Mouse (Mus musculus) embryonic facial prominence, embryonic 11.5 days (tissue): Measurements from ENCODE around the gene Gm37419. TPM values are rescaled to one million over a fixed set of nuclear protein-coding genes. Genes with fewer than 3 reads are reported as not detected.

ENCODE experiments used
- ATAC-seq: fragments of 200-750 bp; cut with Nextera tagmentation; replicated peaks from 2 replicates; pipeline ENCODE4 v1.8.0; 2017; ENCODE audit warnings: low read depth; ENCODE audit not compliant: insufficient number of reproducible peaks, low FRiP score, low TSS enrichment
- DNase-seq: peaks from one replicate; pipeline ENCODE4 v3.0.0-alpha.2; 2015; ENCODE audit warnings: low spot score
- H3K27ac ChIP-seq: fragments of 300-500 bp; sonication (generic); replicated peaks from 2 replicates; pipeline ENCODE4 v1.5.1; 2014; ENCODE audit warnings: mild to moderate bottlenecking, low read depth, low read length, control low read depth
- H3K27me3 ChIP-seq: fragments of 300-500 bp; sonication (generic); 2 replicates; pipeline ENCODE4 v1.6.1; 2014; ENCODE audit warnings: mild to moderate bottlenecking, low read length, moderate library complexity, mixed read lengths; ENCODE audit not compliant: control insufficient read depth, insufficient read depth
- H3K36me3 ChIP-seq: fragments of 300-500 bp; sonication (generic); replicated peaks from 2 replicates; pipeline ENCODE4 v1.6.1; 2014; ENCODE audit warnings: low read depth, mild to moderate bottlenecking, low read length, moderate library complexity, mixed read lengths; ENCODE audit not compliant: control insufficient read depth, insufficient read depth
- H3K4me1 ChIP-seq: fragments of 300-500 bp; sonication (generic); 2 replicates; pipeline ENCODE4 v1.6.1; 2014; ENCODE audit warnings: low read length, mixed read lengths; ENCODE audit not compliant: control insufficient read depth, insufficient read depth
- H3K4me2 ChIP-seq: fragments of 300-500 bp; sonication (generic); 2 replicates; pipeline ENCODE4 v1.6.1; 2014; ENCODE audit warnings: low read depth, mild to moderate bottlenecking, control low read depth, low read length, moderate library complexity
- H3K4me3 ChIP-seq: fragments of 300-500 bp; sonication (generic); 2 replicates; pipeline ENCODE4 v1.5.1; 2014; ENCODE audit warnings: low read depth, low read length, control low read depth
- H3K9ac ChIP-seq: fragments of 300-500 bp; sonication (generic); replicated peaks from 2 replicates; pipeline ENCODE4 v1.6.1; 2014; ENCODE audit warnings: mild to moderate bottlenecking, control low read depth, low read length
- H3K9me3 ChIP-seq: fragments of 300-500 bp; sonication (generic); replicated peaks from 2 replicates; pipeline ENCODE4 v1.6.1; 2016; ENCODE audit warnings: mild to moderate bottlenecking, low read length, inconsistent platforms, mixed read lengths; ENCODE audit not compliant: control insufficient read depth
- WGBS: fragments of 180-500 bp; shearing (Covaris S2); extraction: QIAGEN DNeasy Blood & Tissue Kit; methylation state at CpG from one replicate; pipeline ENCODE4 v1.1.7; 2014; 5-methylcytosine and 5-hydroxymethylcytosine counted together
- polyA plus RNA-seq: library from polyadenylated mRNA; unstranded; fragments of >200 nt; fragmentation: Nextera tagmentation; extraction: Ambion mirVana; gene quantifications from 2 replicates; pipeline ENCODE4 v1.2.1, GENCODE M21; 2014

The Gm37419 gene
- polyA plus RNA-seq: not detected in 2 replicates

DNA sequence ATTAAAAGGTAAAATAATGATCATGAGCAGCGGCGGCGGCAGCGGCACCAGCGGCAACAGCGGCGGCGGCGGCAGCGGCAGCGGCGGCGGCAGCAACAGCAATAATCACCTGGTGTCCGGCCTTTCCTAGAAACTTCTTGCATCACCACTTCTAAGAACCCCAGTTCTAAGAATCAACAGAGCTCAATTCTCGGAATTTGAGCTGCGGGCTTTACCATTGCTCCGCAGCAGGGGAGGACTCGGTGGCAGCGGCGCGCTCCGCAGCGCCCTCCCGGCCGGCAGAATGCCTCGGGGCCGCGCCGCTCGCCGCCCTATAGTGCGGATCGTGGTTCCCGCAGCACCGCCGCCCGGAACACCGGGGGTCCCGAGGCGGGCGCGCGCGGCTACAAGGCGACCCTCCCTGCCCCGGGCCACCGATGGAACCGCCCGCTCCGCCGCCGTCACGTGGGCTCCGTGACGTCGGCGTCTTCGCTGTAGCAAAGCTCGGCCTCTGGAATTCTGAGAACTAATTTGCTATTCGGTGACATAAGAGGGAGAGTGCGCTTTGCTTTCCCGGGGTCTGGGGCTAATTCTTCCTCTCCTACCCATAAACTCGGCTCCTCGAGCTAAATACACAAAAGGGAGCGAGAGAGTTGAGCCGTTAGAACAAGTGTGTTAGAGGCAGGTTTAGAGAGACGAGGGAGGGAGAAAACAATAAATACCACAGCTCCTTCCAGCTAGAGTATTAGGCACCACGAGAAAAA is at the start of gene Gm37419, which contains the start of gene Bcl6:
Gene Gm37419 (plus strand): TSS at position 17 of the 743 bp plus-strand sequence.
Gene Bcl6 (minus strand): TSS at position 387 of the 743 bp plus-strand sequence.
- WGBS: under 1% methylated on average over 68 of the region's 68 CpGs
- no peaks in the 10 kb centered on the region for H3K9me3 ChIP-seq
- H3K4me1 ChIP-seq: peaks cover 2% of the 10 kb centered on the region; the same call in 1 of the 2 replicates
- H3K4me2 ChIP-seq: peak within 1 kb of the TSS; percentile 97
- no peaks in the 10 kb centered on the region for H3K36me3 ChIP-seq
- DNase-seq (peak; percentile 92), ATAC-seq (peak; percentile 81)
- peak within 1 kb of the TSS; percentile 96 for H3K27ac ChIP-seq
- H3K27me3 ChIP-seq: peaks cover 5% of the 10 kb centered on the region
- peak within 1 kb of the TSS; percentile 76 for H3K9ac ChIP-seq
- peak within 1 kb of the TSS; percentile 61 for H3K4me3 ChIP-seq

DNA sequence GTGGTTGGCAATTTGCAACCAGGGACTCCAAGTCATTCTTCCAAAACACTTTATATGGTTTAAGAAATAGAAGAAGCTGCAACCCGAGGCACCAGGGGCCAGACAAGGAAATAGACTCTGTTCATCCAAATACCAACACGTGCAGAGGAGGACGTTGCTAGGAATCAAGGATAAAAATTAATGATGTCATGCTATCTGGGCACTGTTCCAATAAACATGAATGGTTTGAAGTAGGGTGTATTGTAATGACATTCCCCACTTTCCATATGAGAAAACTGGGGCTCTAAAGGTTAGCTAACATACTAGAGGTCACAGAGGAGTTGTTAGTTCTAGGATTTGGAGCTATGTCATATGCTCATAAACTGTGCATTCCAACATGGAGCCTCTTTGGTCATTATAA is 43.5 kb upstream of the Gm37419 start:
- WGBS: 72% methylated on average over 3 of the region's 3 CpGs
- no peak overlapping the region for H3K27ac ChIP-seq
- no peaks in the 10 kb centered on the region for H3K4me1 ChIP-seq
- H3K27me3 ChIP-seq: no peaks in the 10 kb centered on the region
- DNase-seq (no peak), ATAC-seq (no peak)
- H3K4me2 ChIP-seq: no peak overlapping the region
- H3K9me3 ChIP-seq: no peaks in the 10 kb centered on the region
- H3K4me3 ChIP-seq: no peak overlapping the region
- no peaks in the 10 kb centered on the region for H3K36me3 ChIP-seq
- no peak overlapping the region for H3K9ac ChIP-seq

DNA sequence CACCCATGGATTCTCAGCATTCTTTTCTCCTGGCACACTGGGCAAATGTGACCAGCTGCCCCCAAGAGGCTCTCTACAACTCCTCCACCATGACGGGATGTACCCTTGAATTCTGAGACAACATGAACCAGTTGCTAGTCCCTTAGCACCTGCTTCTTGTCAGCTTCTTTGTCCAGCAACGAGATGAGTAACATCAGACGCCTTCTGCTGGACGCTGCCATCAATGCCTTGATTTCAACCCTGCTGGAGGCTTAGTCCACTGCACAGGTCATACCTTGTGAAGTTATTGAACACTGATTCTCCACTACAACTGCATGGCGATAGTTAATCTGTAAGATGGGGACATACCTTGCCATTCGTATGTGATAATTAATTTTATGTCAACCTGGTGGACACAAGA is 40.6 kb upstream of the Gm37419 start:
- no peak for DNase-seq
- WGBS: 86% methylated on average over 6 of the region's 6 CpGs
- no peak for ATAC-seq

DNA sequence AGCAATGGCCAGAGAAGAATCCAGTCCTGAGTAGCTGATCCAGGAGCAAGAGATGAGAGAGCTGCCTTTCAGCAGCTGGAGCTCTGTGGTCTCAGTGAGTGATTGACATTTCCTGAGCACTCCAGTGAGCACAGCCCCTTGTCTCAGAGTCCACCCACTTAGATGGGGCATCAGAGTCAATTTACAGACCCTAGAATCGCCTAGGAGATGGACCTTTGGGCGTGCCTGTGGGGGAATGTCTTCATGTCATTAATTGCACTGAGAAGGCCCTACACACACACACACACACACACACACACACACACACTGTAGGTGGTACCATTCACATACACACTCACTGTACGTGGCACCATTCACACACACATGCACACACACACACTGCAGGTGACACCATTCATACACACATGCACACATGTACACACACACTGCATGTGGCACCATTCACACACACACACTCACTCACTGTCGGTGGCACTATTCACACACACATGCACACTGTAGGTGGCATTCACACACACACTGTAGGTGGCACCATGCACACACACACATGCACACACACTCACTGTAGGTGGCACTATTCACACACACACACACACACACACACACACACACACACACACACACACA is 36.1 kb upstream of the Gm37419 start:
- H3K9ac ChIP-seq: no peak overlapping the region
- H3K27ac ChIP-seq: no peak overlapping the region
- no peaks in the 10 kb centered on the region for H3K27me3 ChIP-seq
- no peaks in the 10 kb centered on the region for H3K4me1 ChIP-seq
- DNase-seq (no peak), ATAC-seq (peak; percentile 62; the same call in 1 of the 2 replicates)
- WGBS: 70% methylated on average over 4 of the region's 4 CpGs
- no peaks in the 10 kb centered on the region for H3K9me3 ChIP-seq
- no peaks in the 10 kb centered on the region for H3K36me3 ChIP-seq
- no peak overlapping the region for H3K4me3 ChIP-seq
- no peak overlapping the region for H3K4me2 ChIP-seq

More for the DNA sequence above, 40.6 kb upstream of the Gm37419 start:
- Histone ChIP-seq H3K27ac (no peak overlapping the region), H3K9ac (no peak overlapping the region), H3K4me2 (no peak overlapping the region), H3K27me3 (no peaks in the 10 kb centered on the region), H3K4me1 (no peaks in the 10 kb centered on the region), H3K9me3 (no peaks in the 10 kb centered on the region), H3K36me3 (no peaks in the 10 kb centered on the region), H3K4me3 (no peak overlapping the region)

DNA sequence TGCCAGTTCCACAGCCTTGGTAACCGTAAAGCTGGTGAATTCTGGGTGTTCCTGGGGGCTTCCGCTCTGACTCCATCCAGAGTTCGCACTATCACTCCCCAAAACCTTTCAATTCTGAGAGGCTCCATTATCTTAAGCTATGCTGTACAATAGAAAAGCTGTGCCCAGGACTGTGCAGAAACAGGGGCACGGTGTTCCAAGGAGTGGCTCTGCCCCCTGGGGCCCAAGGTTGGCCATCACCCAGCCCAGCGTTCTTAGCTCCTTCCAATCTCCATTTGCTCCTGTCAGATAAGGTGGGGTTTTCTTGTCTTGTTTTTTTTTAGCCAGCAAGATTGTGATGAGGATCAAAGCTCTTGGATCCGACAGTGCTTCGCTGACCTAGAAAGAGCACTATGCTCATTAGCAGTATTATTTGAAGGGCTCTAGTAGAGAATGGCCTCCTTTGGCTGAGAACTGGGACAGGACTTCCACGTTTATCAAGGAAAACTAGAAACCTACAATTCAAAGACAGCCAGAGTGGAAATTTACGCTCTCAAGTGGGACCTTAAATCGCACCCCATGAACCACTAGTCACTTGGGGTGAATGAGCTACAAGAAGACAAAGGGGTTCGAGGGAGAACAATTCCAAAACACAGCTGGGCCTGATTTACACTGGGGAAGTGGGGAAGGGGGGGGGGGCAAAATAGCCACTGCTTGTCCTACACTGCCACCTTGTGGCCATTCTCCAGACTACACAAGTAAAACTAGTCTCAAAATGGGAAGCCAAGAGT is 34.9 kb upstream of the Gm37419 start:
- Histone ChIP-seq H3K9me3 (no peaks in the 10 kb centered on the region), H3K4me1 (no peaks in the 10 kb centered on the region), H3K4me2 (no peak overlapping the region), H3K36me3 (no peaks in the 10 kb centered on the region), H3K27me3 (no peaks in the 10 kb centered on the region), H3K9ac (no peak overlapping the region), H3K4me3 (no peak overlapping the region), H3K27ac (no peak overlapping the region)
- no peak for ATAC-seq
- WGBS: 49% methylated on average over 11 of the region's 11 CpGs
- peak; percentile 87 for DNase-seq

DNA sequence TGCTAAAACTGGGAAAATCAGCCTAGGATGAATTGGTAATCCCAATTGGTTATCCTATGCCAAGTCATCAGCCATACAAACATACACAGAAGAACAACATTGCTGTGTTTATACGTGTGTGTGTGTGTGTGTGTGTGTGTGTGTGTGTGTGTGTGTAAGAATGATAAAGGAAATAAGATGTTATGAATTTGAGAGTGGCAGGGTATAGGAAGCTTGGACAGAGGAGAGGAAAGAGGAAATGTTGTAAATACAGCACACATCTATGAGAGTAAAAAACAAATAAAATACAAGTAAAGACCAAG is 34.4 kb upstream of the Gm37419 start:
- H3K9me3 ChIP-seq: no peaks in the 10 kb centered on the region
- no peak overlapping the region for H3K4me3 ChIP-seq
- no peaks in the 10 kb centered on the region for H3K4me1 ChIP-seq
- no peak overlapping the region for H3K4me2 ChIP-seq
- no peak overlapping the region for H3K9ac ChIP-seq
- H3K27ac ChIP-seq: no peak overlapping the region
- no peak for ATAC-seq
- 20% methylated on average over 1 of the region's 1 CpGs for WGBS
- no peaks in the 10 kb centered on the region for H3K27me3 ChIP-seq
- DNase-seq: no peak
- no peaks in the 10 kb centered on the region for H3K36me3 ChIP-seq

DNA sequence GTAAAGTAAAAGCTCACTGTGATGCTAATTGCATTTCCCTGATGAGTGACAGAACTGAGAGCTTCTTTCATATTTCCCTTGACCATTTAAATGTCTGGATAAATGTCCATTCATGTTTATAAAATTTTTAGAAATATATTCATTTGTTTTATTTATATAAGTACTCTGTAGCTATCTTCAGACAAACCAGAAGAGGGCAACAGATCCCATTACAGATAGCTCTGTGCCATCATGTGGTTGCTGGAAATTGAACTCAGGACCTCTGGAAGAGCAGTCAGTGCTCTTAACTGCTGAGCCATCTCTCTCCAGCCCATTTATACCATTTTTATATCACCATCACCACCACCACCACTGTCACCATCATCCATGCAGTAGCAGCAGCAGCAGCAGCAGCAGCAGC is 29.3 kb upstream of the Gm37419 start:
- DNase-seq: no peak
- no peak overlapping the region for H3K4me2 ChIP-seq
- H3K9me3 ChIP-seq: no peaks in the 10 kb centered on the region
- H3K4me3 ChIP-seq: no peak overlapping the region
- no peak overlapping the region for H3K27ac ChIP-seq
- no peak overlapping the region for H3K9ac ChIP-seq
- no peak for ATAC-seq
- no peaks in the 10 kb centered on the region for H3K4me1 ChIP-seq
- no peaks in the 10 kb centered on the region for H3K27me3 ChIP-seq
- H3K36me3 ChIP-seq: no peaks in the 10 kb centered on the region

DNA sequence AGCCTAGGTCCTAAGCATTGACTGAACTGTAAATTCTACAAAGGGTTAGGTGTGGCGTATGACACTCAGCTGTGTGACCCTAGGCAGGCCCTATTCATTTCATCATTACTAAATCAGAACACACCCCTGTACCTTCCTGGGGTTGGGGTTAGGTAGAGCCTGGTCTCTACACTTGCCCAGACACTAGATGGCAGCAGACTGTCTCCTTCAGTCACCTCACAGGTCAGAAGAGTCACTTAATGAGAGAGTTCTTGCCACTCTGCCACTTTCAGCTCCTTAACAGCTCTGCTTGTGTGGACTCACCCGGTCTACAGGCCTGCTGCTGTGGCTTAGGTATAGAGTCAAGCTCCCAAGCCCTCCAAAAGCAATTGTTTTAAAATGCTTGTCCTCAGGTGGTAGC is 25.9 kb upstream of the Gm37419 start:
- no peak for ATAC-seq
- Histone ChIP-seq H3K36me3 (no peaks in the 10 kb centered on the region), H3K9me3 (no peaks in the 10 kb centered on the region), H3K4me3 (no peak overlapping the region), H3K27me3 (no peaks in the 10 kb centered on the region), H3K4me1 (no peaks in the 10 kb centered on the region), H3K27ac (no peak overlapping the region), H3K4me2 (no peak overlapping the region), H3K9ac (no peak overlapping the region)
- WGBS: 84% methylated on average over 2 of the region's 2 CpGs
- DNase-seq: no peak
